Mouse (Mus musculus): Measurements from ENCODE around the gene Samd4b.
"Not testable (repeated sequence)": the region's sequence is repeated elsewhere in the genome, so short reads cannot be mapped to it uniquely, and the experiment has no call there.

Gene Samd4b

DNA sequence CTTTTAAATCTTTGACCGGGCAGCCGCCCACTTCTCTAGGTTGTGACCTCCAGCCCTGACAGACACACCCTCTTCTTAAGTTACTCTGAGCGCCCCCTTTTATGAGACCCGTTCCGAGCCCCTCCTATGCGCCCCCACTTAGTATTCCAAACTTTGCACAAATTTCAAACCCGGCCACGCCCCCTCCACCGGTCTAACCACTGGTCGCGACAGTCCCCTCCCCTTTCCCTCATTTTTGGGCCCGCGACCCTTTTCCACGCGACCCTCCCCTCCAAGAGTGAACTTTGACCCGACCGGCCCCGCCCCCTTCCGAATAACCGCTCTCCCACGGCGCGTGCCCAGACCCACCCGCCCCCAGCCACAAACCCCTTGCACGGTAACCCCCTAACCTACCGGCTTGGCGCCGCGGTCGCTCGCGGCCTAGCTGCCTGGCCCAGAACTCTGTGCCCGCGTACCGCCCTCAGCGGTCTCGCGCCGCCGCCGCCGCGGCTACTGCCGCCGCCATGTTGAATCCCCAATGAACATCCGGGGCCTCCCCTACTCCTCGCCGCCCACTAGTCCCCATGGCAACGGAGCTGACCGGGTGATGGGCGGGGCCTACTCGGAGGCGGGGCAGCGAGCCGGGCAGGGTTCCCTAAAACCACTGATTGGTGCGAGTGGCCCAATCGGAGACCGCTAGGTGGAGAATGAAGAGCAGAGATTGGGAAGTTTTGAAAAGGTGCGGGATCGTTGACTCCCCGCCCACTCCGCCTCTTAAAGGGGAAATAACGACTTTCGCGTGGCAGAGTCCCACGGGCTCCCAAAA is at the start of gene Samd4b, which contains the start of gene Pak4:
Gene Samd4b, minus strand, starts transcription at position 503 of the 805 bp plus-strand sequence.
Gene Pak4, minus strand, starts transcription at position 544 of the 805 bp plus-strand sequence.
- DNase-seq (ENCODE audit: low spot score in 2 of 2): peak; percentile 99 to 100

DNA sequence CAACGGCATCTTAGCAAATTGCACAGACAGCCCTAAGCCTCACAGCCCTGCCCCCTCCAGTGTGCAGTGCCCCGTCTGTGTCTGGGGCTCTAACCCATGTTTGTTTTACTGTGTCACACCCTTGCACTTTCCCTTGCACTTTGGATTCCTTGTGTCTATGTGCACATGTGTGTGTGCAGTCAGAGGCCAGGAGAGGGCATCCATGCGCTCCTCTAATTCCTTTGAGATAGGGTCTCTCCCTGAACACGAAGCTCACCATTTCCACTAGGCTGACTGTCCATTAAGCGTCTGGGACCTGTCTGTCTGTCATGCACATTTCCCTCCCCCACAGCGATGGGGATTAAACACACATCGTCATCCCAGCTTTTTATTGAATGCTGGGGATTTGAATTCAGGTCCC is 49.1 kb upstream of the Samd4b start:
- DNase-seq (ENCODE audit: low spot score in 2 of 2): no peak

GRCm38 (mm10) chr7:28645947-28646475 is 48.1 kb upstream of the Samd4b start:
- DNase-seq (ENCODE audit: low spot score in 2 of 2): no peak

DNA sequence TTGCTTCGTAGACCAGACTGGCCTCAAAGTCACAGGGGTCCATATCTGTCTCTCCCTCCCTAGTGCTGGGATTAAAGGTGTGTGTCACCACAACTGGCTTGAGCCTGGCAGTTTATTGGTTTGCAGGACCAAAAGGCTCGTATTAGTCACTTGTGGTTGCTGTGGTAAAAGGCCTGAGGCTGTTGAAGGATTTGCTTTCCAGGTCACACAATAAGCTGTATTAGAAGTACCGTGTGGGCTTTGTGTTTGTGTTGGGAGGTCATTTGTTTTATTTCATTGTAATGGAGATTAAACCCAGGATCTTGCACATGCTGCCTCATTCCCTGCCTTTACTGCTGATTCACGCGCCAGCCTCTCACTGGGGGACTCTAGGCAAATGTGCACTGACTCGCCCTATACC is 47.4 kb upstream of the Samd4b start:
- no peak for DNase-seq (ENCODE audit: low spot score in 2 of 2)

- DNase-seq (ENCODE audit: low spot score in 2 of 2): no peak
Measured at GRCm38 (mm10) chr7:28641546-28641945, 43.6 kb upstream of the Samd4b start.

- DNase-seq (ENCODE audit: low spot score in 2 of 2): no peak
Measured at GRCm38 (mm10) chr7:28637511-28637910, 39.6 kb upstream of the Samd4b start.

DNA sequence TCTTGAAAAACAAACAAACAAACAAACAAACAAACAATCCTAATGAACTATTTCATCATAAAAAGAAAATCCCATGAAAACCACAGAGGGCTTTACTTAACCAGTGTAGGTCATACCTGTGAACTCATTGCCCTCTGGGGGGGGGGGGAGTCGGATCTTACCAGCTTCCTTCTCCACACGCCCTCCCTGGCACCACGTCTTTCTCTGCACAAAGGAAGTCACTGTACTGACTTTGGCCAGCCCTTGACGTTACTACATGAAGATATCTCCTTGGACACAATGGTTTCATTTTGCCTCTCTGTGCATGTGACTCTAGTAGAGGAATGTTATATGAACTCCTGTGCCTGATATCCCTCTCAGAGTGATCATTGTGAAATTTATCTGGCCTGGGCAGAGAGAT is 36.2 kb upstream of the Samd4b start:
- DNase-seq (ENCODE audit: low spot score in 2 of 2): no peak

GRCm38 (mm10) chr7:28631073-28631472 is 33.1 kb upstream of the Samd4b start, which contains the start of gene Acp7:
Acp7 (minus strand) TSS chr7:28631332.
- no peak for DNase-seq (ENCODE audit: low spot score in 2 of 2)

- DNase-seq (ENCODE audit: low spot score in 2 of 2): no peak
Measured at GRCm38 (mm10) chr7:28624791-28625190, 26.8 kb upstream of the Samd4b start.

DNA sequence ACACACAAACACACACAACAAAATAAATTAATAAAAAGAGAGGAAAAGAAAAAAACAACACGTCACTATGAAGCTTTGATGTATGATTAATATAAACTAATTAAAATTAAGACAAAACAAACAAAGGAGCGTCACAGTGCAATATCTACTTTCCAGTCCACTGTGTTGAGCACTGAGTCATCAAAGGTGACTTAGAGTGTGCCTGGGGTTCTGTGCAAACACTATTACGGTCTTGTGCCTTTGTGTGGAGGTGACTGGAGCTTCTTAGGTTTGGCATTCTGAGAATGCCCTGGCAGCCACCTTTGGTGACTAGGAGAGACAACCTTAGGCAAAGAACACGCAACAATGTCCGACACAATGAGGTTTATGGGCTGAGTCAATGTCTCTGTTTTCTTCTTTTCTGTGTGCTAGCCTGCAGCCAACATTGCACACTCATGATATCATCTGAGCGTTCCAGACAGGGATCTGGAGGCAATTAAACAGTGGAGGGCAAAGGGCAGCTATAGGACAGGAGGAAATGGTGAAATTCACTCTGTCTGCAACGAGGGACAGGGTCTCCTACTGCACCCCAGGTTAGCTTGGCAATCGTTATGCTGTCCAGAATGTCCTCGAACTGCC is 21.3 kb upstream of the Samd4b start:
- no peak for DNase-seq (ENCODE audit: low spot score in 2 of 2)

DNA sequence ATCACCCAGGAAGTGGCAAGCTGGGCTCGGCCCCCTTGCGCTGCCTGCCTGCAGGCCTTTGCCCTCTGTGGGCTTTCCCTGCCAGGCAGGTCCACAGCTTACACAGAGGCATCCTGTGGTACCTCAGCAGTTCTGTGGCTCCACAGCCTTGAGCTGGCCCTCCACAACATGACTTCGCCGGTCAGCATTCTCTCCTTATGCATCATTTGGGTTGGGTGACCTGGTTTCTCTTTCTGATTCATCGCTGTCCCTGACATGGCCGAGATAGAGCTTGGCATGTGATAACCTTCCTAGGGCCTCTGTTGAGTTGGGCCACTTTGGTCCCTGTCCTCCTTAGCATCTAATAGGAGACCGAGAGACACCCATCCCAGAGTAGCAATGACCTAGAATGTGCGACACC is 8.0 kb upstream of the Samd4b start:
- no peak for DNase-seq (ENCODE audit: low spot score in 2 of 2)

- not testable (repeated sequence) for DNase-seq (ENCODE audit: low spot score in 2 of 2)
Measured at GRCm38 (mm10) chr7:28603788-28604187, 5.8 kb upstream of the Samd4b start.

DNA sequence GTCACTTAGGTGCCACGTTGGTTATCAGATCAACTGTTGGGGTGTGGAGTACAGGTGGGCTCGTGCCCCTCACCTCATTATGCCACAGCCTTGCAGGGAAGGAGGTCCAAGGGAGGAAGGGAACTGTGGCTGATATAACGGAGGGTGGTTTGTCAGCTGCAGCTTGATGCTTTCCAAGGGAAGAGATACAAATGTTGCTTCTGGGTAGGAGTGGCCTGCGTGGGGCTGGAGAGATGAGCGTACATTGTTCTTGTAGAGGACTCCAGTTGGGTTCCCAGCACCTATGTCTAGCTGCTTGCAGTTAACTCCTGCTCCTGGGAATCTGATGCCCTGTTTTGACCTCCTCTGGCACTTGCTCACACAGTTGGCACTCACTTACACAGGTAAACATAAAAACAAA is 5.2 kb upstream of the Samd4b start:
- DNase-seq (ENCODE audit: low spot score in 2 of 2): no peak

- peak; percentile 72 to 80 for DNase-seq (ENCODE audit: low spot score in 2 of 2)
Measured at GRCm38 (mm10) chr7:28601668-28602067, 3.7 kb upstream of the Samd4b start.

- DNase-seq (ENCODE audit: low spot score in 2 of 2): peak; percentile 70 to 84
Measured at GRCm38 (mm10) chr7:28601029-28601428, 3.1 kb upstream of the Samd4b start.

DNA sequence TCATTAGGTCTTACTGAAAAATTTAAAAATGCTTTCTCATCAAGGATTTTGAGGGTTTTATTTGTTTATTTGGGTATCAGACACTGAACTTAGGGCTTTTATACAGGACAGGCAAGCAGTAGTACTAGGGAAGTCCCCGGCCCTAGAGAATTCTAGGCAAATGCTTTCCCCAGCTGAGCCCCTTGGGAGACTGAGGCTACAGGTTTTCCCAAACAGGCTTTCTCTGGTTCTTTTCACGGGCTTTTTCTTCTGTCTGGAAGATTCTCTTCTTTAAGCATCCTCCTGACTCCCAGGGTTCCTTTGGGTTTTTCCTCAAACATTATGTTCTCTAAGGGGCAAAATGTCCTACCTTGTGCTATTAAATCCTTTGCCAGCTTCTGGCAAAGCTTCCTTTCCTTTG is 1.0 kb upstream of the Samd4b start:
- DNase-seq (ENCODE audit: low spot score in 2 of 2): no peak

- DNase-seq (ENCODE audit: low spot score in 2 of 2): no peak
Measured at GRCm38 (mm10) chr7:28597277-28597570, 720 bp downstream of the Samd4b start.

- no peak for DNase-seq (ENCODE audit: low spot score in 2 of 2)
Measured at GRCm38 (mm10) chr7:28596436-28597276, 1.3 kb downstream of the Samd4b start.

DNA sequence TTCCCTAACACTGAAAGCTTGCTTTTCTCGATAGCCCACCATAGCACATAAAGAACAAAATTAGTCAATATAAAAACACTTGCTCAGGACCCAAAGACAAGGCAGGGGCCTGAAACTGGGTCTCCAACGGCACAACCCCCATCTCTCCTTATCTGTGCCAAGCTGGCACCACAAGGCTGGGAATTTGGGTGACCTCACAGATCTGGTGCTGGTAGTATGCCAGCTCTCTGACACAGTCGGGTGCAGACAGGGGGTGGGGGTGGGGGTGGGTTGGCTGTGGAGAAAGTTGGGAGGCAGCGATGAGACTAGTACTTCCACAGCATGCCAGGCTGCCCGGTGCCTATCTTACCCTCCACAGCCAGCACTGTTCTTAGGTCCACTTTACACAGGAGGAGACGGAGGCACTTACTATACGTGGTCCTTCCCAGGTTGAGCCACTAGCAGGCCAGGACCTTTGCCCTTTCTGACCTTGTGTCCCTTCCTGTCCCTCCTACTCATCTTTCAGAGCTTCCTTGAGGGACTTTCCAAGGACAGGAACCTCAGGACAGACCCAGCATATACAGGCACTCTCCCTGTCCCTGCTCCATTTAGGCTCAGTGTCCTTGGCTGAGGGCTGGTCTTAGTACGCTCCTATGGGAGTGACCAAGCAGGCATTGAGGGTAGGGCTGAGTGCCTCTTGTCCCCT is 2.1 kb downstream of the Samd4b start:
- peak in 1 of 2 experiments; percentile 44 for DNase-seq (ENCODE audit: low spot score in 2 of 2)

- DNase-seq (ENCODE audit: low spot score in 2 of 2): no peak
Measured at GRCm38 (mm10) chr7:28593206-28594111, 4.5 kb downstream of the Samd4b start.

- no peak for DNase-seq (ENCODE audit: low spot score in 2 of 2)
Measured at GRCm38 (mm10) chr7:28591862-28592261, 6.1 kb downstream of the Samd4b start.

Data from right cerebral cortex, postnatal 10 days (tissue).